Mouse (Mus musculus): ENCODE results near the gene Phrf1.

Phrf1 gene

DNA sequence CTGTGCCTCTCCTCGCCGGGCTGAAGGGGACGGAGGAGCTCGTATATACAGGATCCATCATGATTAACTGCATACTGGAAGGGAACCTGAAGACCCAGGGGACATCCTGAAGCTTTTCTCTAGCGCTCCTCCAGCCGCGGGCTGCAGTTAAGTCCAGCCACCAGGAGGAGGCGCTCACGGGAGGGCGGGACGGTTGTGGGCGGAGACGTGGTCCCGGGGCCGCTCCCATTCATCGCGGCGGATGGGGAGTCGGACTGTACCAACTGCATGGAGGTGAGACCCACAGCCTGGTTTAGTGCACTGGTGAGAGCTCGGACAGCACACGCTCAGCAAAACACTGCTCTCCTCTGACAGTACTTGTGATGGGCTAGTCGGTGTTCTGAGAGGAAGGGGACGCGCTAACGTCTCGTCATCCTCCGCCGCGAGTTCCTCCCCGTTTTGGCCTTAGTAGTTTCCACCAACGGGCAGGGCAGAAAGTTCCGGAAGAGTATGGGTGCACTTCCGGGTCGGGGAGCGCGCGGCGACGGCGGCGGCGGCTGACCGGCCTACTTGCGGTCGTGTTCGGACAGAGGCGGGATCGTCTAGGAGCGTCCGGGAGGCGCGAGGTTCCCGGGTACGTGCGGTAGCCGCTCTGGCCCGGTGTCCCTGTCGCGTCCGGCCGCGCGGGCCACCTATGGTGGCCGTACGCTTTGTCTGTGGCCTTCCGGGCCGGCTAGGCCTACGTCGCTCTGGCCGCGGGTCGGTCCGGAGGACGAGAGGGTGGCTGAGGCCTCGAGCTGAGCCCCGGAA lies at the start of gene Phrf1:
Gene Phrf1, plus strand, starts transcription at position 506 of the 789 bp plus-strand sequence.
- DNase-seq (ENCODE audit: low read depth, low spot score), result peak; percentile 89

GRCm38 (mm10) chr7:141188194-141188593 lies 40.4 kb upstream of the Phrf1 start:
- no peak for DNase-seq (ENCODE audit: low read depth, low spot score)

GRCm38 (mm10) chr7:141188733-141189132 lies 39.9 kb upstream of the Phrf1 start:
- DNase-seq (ENCODE audit: low read depth, low spot score), result no peak

DNA sequence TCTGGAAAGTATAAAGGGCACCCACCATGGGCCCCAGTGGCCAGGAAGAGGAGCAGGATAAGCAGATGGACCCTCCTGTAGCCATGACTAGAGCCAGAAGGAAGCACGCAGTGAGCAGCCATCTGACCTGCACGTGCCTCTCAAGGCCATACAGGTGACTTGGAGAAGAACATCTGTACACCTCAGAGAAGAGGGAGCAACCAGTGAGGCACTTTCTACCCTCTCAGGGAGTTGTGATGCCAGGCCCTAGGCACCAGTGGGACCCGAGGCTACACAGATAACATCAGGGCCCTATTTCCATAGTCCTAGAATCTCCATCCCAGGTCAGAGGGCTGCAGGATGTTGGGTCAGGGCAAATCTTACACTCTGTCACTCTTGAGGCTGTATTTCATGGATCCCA lies 38.4 kb upstream of the Phrf1 start:
- no peak for DNase-seq (ENCODE audit: low read depth, low spot score)

DNA sequence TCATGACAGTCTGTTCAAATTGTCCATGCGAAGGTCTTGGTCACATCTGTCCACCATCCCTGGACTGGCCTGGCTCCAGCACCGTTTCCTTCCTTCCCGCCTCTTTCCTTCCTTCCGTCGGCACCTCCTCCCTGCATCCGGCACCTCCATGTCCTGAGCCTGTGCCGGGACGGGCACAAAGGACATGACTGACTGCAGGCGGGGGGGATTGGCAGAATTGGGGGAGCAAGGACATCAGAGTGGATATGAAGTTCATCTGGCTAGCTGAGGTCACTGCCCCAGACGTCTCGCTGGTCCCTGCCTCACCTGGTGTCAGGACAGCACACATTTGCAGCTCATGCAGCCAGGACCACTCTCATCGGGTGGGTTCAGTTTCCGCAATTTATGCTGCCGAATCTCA lies 37.5 kb upstream of the Phrf1 start:
- DNase-seq (ENCODE audit: low read depth, low spot score), result no peak

GRCm38 (mm10) chr7:141191796-141192685 lies 36.5 kb upstream of the Phrf1 start:
- DNase-seq (ENCODE audit: low read depth, low spot score), result no peak

DNA sequence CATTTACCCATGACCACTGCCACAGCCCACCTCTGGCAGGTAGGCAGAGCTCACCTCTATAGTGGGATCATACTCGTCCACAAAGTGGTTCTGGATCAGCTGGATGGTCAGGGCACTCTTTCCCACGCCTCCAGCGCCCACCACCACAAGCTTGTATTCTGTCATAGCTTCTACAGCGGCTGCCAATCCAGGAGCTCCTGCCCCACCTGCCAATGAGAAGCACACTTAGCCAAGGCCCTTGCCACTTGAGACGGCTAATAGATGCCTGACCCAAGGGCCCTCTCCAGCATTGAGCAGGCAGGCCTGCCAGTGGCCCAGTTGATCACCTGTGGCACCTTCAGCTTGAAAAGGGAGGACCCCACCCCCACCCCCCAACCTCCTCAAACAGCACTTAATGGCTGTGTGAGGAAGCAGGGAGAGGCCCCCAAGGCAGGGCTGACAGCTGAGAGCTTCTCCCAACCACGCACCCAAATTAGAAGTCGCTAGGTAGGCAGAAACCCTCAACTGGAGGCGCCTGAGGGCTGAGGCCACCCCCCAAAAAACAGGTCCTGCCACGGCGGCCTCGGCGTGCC lies 35.7 kb upstream of the Phrf1 start:
- no peak for DNase-seq (ENCODE audit: low read depth, low spot score)

GRCm38 (mm10) chr7:141193348-141193856 lies 35.2 kb upstream of the Phrf1 start:
- no peak for DNase-seq (ENCODE audit: low read depth, low spot score)

GRCm38 (mm10) chr7:141193948-141194347 lies 34.6 kb upstream of the Phrf1 start, which contains the start of the genes Hras and Lrrc56:
Gene Hras, minus strand, starts transcription at chr7:141194005.
Gene Lrrc56, plus strand, starts transcription at chr7:141194157.
- DNase-seq (ENCODE audit: low read depth, low spot score), result peak; percentile 94

DNA sequence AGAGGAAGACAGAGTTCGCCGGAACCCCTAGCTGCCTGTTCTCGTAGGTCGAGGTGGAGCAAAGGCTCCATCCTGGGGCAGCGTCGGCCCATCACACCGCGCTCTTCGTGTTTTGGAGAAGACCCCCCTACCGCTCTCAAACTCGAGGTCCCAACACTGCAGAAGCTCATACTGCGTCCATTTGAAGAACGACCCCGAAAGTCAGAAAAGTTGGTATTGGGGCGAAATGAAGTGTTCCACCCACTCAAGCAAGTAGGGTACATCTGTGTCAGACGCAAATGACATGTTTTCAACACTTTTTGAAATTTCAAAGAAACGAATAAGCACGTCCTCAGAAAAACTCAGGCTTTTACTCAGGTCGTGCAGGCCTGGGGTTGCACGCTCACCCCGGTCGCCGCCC lies 34.2 kb upstream of the Phrf1 start:
- no peak for DNase-seq (ENCODE audit: low read depth, low spot score)

GRCm38 (mm10) chr7:141194830-141195229 lies 33.8 kb upstream of the Phrf1 start:
- DNase-seq (ENCODE audit: low read depth, low spot score), result peak; percentile 70

DNA sequence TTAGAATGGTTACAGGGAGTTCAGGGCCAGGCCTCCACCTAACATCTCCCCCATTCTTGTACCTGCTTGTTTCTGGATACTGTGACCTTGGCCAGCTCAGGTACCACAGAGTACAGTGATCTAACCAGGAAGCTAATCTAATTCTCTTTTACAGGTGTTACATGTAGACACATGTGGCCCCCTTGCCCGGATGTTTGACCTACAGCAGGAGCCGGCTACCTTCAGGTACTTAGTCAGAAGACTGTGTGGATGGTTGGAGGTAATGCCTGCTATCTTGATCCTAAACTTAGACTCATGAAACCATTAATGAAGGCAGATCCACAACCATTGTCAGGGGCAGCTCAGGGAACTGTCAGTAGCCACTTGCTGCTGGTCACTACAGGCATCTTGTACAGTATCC lies 32.8 kb upstream of the Phrf1 start:
- no peak for DNase-seq (ENCODE audit: low read depth, low spot score)

DNA sequence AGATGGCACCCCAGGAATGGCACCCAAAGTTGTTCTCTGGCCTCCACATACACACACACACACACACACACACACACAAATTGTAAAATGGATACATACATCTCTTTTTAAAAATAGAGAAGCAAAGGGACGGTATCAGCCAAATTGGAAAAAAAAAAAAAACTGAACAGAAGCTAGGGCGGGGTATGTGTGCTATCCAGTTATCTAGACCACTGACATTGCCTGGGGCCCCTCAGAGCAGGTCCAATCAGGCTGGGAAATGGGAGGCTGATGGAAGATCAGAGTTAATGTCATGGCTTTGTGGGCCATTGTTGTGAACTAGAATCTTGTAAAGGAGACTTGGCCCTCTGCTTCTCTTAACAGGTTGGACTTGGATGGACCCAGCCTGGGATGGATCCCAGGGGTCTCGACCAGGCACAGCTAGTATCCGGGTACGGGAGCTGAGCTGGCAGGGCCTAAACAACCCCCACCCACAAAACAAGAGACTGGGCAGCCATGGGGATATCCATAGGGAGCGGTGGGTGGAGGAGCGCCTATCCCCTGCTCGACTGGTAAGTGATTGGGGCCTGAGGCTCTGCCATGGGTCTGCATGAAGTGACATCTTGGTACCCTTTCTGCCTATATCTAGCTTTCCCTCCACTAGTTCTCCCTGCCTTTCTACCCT lies 31.8 kb upstream of the Phrf1 start:
- DNase-seq (ENCODE audit: low read depth, low spot score), result no peak

GRCm38 (mm10) chr7:141198121-141198520 lies 30.5 kb upstream of the Phrf1 start:
- DNase-seq (ENCODE audit: low read depth, low spot score), result no peak

DNA sequence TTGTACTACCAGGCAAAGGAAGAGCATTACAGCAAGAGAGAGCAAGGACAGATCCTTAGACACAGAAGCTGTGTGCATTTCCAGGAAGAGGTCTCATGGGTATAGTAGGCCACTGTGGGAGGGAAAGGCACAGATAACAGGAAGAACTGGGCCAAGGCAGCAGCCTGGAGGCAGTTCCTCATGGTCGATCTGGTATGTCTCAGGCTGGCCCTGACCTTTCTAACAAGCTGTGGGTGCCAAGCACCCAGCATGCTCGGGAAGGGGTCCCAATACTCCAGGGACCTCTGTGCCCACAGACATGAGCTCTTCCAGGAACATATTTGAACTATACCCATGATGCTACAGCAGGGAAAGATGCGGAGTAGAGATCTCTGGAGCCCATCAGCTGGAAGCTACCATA lies 24.0 kb upstream of the Phrf1 start:
- no peak for DNase-seq (ENCODE audit: low read depth, low spot score)

DNA sequence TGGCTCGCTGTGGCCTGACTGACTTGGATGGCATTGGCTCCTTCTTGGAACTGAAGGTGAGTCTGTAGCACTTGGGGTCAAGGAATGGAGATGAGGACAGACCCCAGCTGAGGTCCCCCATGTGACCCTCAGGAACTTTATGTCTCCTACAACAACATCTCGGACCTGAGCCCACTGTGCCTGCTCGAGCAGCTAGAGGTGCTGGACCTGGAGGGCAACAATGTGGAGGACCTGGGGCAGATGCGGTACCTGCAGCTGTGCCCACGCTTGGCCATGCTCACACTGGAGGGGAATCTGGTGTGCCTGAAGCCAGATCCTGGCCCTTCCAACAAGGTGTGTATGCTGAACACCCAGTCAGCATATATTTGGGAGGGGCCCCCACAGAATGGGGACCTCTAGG lies 23.1 kb upstream of the Phrf1 start:
- no peak for DNase-seq (ENCODE audit: low read depth, low spot score)

DNA sequence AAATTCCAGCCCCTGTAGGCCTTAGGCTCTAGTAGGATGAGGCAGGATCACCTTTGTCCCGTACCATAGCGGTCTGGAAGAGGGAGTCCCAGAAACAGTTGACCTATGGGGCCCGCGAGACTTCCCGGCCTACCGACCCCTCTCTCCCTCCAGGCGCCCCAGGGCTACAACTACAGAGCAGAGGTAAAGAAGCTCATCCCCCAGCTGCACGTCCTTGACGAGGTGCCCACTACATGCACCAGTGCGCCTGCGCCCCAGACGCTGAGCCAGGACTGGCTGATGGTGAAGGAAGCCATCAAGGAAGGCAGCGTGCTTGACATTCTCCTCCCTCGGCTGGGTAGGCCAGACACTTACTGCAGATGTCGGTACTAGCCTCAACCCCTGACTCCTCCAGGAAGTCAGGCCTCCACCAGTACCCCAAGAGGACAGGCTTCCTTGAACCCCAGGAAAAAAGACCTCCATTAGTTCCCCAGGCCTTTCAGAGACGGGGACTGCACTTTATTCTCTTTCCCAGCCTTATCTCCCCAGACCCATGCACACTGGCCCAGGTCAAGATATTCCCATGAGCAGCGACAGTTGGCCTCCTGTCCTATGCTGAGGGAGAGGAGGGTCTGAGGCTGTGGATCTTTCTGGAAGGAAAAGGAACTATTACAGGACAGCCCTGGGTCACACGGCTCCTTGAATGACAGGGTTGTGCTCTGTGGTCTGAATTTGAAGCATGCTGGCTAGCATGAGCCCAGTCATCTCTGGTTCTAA lies 22.2 kb upstream of the Phrf1 start:
- DNase-seq (ENCODE audit: low read depth, low spot score), result no peak

- DNase-seq (ENCODE audit: low read depth, low spot score), result no peak
These were observed 19.1 kb upstream of the Phrf1 start for GRCm38 (mm10) chr7:141209526-141209925.

- no peak for DNase-seq (ENCODE audit: low read depth, low spot score)
These were observed 18.4 kb upstream of the Phrf1 start for GRCm38 (mm10) chr7:141210137-141210536.

DNA sequence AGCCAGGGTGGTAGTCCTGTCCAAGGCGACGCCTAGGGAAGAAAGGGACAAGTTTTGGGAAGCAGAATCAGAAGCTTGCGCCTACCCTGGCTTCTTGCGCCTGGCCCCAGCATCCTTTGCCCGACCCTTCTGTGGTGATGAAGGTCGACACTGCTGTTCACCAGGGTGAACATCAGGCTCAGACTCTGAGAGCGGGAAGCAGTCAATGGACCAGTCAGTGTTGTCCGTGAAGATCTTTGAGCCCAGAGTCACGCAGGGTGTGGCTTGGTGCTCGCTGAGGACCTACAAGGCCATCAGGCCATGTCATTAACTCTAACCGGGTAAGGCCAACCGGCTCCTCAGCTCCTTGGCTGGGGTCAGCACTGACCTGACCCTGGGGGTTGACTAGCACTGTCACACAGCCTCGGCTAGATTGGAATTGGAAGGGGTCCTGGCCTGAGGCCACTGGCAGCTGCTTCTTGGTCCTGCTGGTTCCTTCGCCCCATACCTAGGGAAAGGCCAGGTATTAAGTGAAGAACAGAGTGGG lies 17.9 kb upstream of the Phrf1 start:
- no peak for DNase-seq (ENCODE audit: low read depth, low spot score)

DNA sequence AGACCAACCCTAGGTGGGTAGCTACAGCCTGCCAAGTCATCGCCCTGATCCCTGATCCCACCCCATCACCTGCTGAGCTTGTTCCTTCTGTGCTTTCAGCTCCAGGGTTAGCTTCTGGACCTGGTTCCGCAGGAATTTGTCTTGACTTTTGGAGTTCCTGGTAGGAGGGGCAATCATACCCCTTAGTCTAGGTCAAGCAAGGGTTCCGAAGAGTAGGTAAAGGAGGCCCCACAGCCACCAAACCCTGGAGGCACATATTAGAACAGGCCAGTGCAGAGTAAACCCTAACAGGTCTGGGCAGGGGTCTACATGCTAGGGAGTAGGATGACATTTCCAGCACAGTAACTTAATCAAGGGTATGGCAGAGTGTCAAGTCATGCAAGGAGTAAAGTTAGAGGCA lies 15.5 kb upstream of the Phrf1 start:
- no peak for DNase-seq (ENCODE audit: low read depth, low spot score)

All from retina, postnatal 7 days (tissue).